Mouse (Mus musculus) fat pad, adult 2 months (tissue): ENCODE results near the gene Unc13a.

ENCODE experiments used
- DNase-seq: peaks from one replicate; pipeline ENCODE4 v3.0.0-alpha.2; 2011; ENCODE audit warnings: low read depth, low spot score; ENCODE audit errors: extremely low read depth

Unc13a gene

GRCm38 (mm10) chr8:71666855-71667254 lies 4.7 kb downstream of the Unc13a start:
- no peak for DNase-seq

- no peak for DNase-seq
These were observed 6.0 kb downstream of the Unc13a start for GRCm38 (mm10) chr8:71665331-71666130.

GRCm38 (mm10) chr8:71660325-71661120 lies 11.0 kb downstream of the Unc13a start:
- DNase-seq = no peak

GRCm38 (mm10) chr8:71659751-71660150 lies 11.8 kb downstream of the Unc13a start:
- DNase-seq = no peak

GRCm38 (mm10) chr8:71658515-71659049 lies 13.0 kb downstream of the Unc13a start:
- DNase-seq = no peak

GRCm38 (mm10) chr8:71657816-71658215 lies 13.7 kb downstream of the Unc13a start:
- no peak for DNase-seq

GRCm38 (mm10) chr8:71654600-71654999 lies 17.0 kb downstream of the Unc13a start:
- DNase-seq = no peak

- DNase-seq = no peak
These were observed 26.0 kb downstream of the Unc13a start for GRCm38 (mm10) chr8:71645510-71645909.

- DNase-seq = no peak
These were observed 32.2 kb downstream of the Unc13a start for GRCm38 (mm10) chr8:71639318-71639717.

GRCm38 (mm10) chr8:71638321-71638720 lies 33.2 kb downstream of the Unc13a start:
- no peak for DNase-seq

- no peak for DNase-seq
These were observed 34.1 kb downstream of the Unc13a start for GRCm38 (mm10) chr8:71637149-71638095.

- no peak for DNase-seq
These were observed 37.4 kb downstream of the Unc13a start for GRCm38 (mm10) chr8:71633981-71634667.

- DNase-seq = no peak
These were observed 38.4 kb downstream of the Unc13a start for GRCm38 (mm10) chr8:71633164-71633563.

GRCm38 (mm10) chr8:71631897-71632296 lies 39.7 kb downstream of the Unc13a start:
- no peak for DNase-seq

- no peak for DNase-seq
These were observed 40.8 kb downstream of the Unc13a start for GRCm38 (mm10) chr8:71630761-71631160.

GRCm38 (mm10) chr8:71629781-71630212 lies 41.8 kb downstream of the Unc13a start:
- DNase-seq = no peak

GRCm38 (mm10) chr8:71629096-71629697 lies 42.4 kb downstream of the Unc13a start:
- peak; percentile 16 for DNase-seq

GRCm38 (mm10) chr8:71628396-71629095 lies 43.0 kb downstream of the Unc13a start:
- DNase-seq = no peak
